Mouse (Mus musculus) bone marrow, adult 2 months (tissue): ENCODE measurements around the gene Atp11a. TPM values are rescaled to one million over a fixed set of nuclear protein-coding genes. Genes with fewer than 3 reads are reported as not detected.

Experiments used
- H3K27ac ChIP-seq: fragments of 200-500 bp; 2 replicates; pipeline ENCODE4 v1.5.1; 2012; ENCODE audit warnings: low read depth, mild to moderate bottlenecking, control low read depth, inconsistent platforms, low read length; ENCODE audit not compliant: control insufficient read depth, poor library complexity, insufficient read depth
- H3K4me1 ChIP-seq: fragments of 200-500 bp; 2 replicates; pipeline ENCODE4 v1.6.1; 2011; ENCODE audit warnings: low read length; ENCODE audit not compliant: control insufficient read depth, insufficient read depth
- H3K4me3 ChIP-seq: fragments of 200-500 bp; replicated peaks from 2 replicates; pipeline ENCODE3; 2011; ENCODE audit warnings: mild to moderate bottlenecking, low read depth, low read length, control low read depth; ENCODE audit not compliant: control insufficient read depth
- CTCF ChIP-seq: fragments of 200-500 bp; IDR thresholded peaks from 2 replicates; pipeline ENCODE4 v1.5.1; 2011; ENCODE audit warnings: low read length, control low read depth; ENCODE audit not compliant: control insufficient read depth, insufficient read depth
- POLR2A ChIP-seq: fragments of 200-500 bp; IDR thresholded peaks from 2 replicates; pipeline ENCODE4 v1.6.1; 2011; ENCODE audit warnings: low read depth, mild to moderate bottlenecking, control low read depth, low read length, borderline replicate concordance; ENCODE audit not compliant: control insufficient read depth
- WGBS: fragments of 180-500 bp; shearing (Covaris S2); methylation state at CpG from one replicate; pipeline ENCODE4 v1.1.7; 2018; 5-methylcytosine and 5-hydroxymethylcytosine counted together
- polyA plus RNA-seq: library from polyadenylated mRNA; stranded (reverse); fragments of >200 nt; gene quantifications from 2 replicates; pipeline ENCODE4 v1.2.4, GENCODE M21; 2011; ENCODE audit warnings: low replicate concordance; ENCODE audit not compliant: missing spikeins, insufficient read depth, insufficient read length

Gene Atp11a
- polyA plus RNA-seq, 1 experiment, result 28.4 TPM

- no peak overlapping the region for H3K4me3 ChIP-seq
- no peak overlapping the region for H3K27ac ChIP-seq
- H3K4me1 ChIP-seq, result no peaks in the 10 kb centered on the region
- WGBS, result 77% methylated on average over 4 of the region's 4 CpGs
- TF ChIP-seq POLR2A, result no peak
- no peak for TF ChIP-seq CTCF
Measured at GRCm38 (mm10) chr8:12805569-12805968, 48.8 kb downstream of the Atp11a start.

GRCm38 (mm10) chr8:12808018-12808417, 51.2 kb downstream of the Atp11a start:
- TF ChIP-seq CTCF (no peak), POLR2A (no peak)
- WGBS, result 88% methylated on average over 2 of the region's 2 CpGs

GRCm38 (mm10) chr8:12809516-12809915, 52.7 kb downstream of the Atp11a start:
- Histone ChIP-seq H3K4me3 (no peak overlapping the region), H3K4me1 (no peaks in the 10 kb centered on the region), H3K27ac (no peak overlapping the region)
- WGBS, result 78% methylated on average over 2 of the region's 2 CpGs
- TF ChIP-seq CTCF (no peak), POLR2A (no peak)

More at GRCm38 (mm10) chr8:12808018-12808417, 51.2 kb downstream of the Atp11a start:
- Histone ChIP-seq H3K4me1 (no peaks in the 10 kb centered on the region), H3K4me3 (no peak overlapping the region), H3K27ac (no peak overlapping the region)

- WGBS, result 50% methylated on average over 6 of the region's 6 CpGs
- Histone ChIP-seq H3K4me3 (no peak overlapping the region), H3K4me1 (no peaks in the 10 kb centered on the region), H3K27ac (no peak overlapping the region)
- TF ChIP-seq POLR2A (no peak), CTCF (no peak)
Measured at GRCm38 (mm10) chr8:12811231-12811630, 54.4 kb downstream of the Atp11a start.

GRCm38 (mm10) chr8:12816412-12816811, 59.6 kb downstream of the Atp11a start:
- TF ChIP-seq POLR2A (no peak), CTCF (no peak)
- H3K27ac ChIP-seq, result no peak overlapping the region
- 83% methylated on average over 6 of the region's 6 CpGs for WGBS
- no peak overlapping the region for H3K4me3 ChIP-seq
- no peaks in the 10 kb centered on the region for H3K4me1 ChIP-seq

GRCm38 (mm10) chr8:12822892-12823291, 66.1 kb downstream of the Atp11a start:
- 76% methylated on average over 7 of the region's 7 CpGs for WGBS
- Histone ChIP-seq H3K27ac (no peak overlapping the region), H3K4me3 (no peak overlapping the region), H3K4me1 (peaks cover 2% of the 10 kb centered on the region; the same call in 1 of the 2 replicates)
- TF ChIP-seq CTCF, result no peak
- no peak for TF ChIP-seq POLR2A

- TF ChIP-seq POLR2A (no peak), CTCF (no peak)
- Histone ChIP-seq H3K27ac (no peak overlapping the region), H3K4me1 (peaks cover 2% of the 10 kb centered on the region; the same call in 1 of the 2 replicates), H3K4me3 (no peak overlapping the region)
- WGBS, result 84% methylated on average over 10 of the region's 10 CpGs
Measured at GRCm38 (mm10) chr8:12824562-12824961, 67.7 kb downstream of the Atp11a start.

- TF ChIP-seq POLR2A, result no peak
- no peak for TF ChIP-seq CTCF
- H3K4me1 ChIP-seq, result peaks cover 2% of the 10 kb centered on the region; the same call in 1 of the 2 replicates
- H3K27ac ChIP-seq, result no peak overlapping the region
- whole genome bisulfite sequencing, result 36% methylated on average over 6 of the region's 6 CpGs
- H3K4me3 ChIP-seq, result no peak overlapping the region
Measured at GRCm38 (mm10) chr8:12825236-12825635, 68.4 kb downstream of the Atp11a start.

- no peak overlapping the region for H3K27ac ChIP-seq
- no peak for TF ChIP-seq CTCF
- TF ChIP-seq POLR2A, result no peak
- no peak overlapping the region for H3K4me3 ChIP-seq
- 31% methylated on average over 8 of the region's 8 CpGs for WGBS
- peaks cover 2% of the 10 kb centered on the region; the same call in 1 of the 2 replicates for H3K4me1 ChIP-seq
Measured at GRCm38 (mm10) chr8:12825686-12826237, 68.9 kb downstream of the Atp11a start.
